Mouse (Mus musculus): ENCODE data around the gene Uqcc2. TPM values are rescaled to one million over a fixed set of nuclear protein-coding genes. Genes with fewer than 3 reads are reported as not detected.

Gene Uqcc2
- polyA plus RNA-seq, 1 experiment from 2014 or later = 379 TPM

GRCm38 (mm10) chr17:27131240-27131665, 2.5 kb downstream of the Uqcc2 start:
- WGBS = 80% methylated on average over 10 of the region's 10 CpGs
- Histone ChIP-seq H3K27ac (replicated peaks) (no peak overlapping the region), H3K9me3 (no peaks in the 10 kb centered on the region), H3K4me2 (no peak overlapping the region), H3K4me1 (replicated peaks) (peaks cover 72% of the 10 kb centered on the region), H3K36me3 (no peaks in the 10 kb centered on the region), H3K27me3 (no peaks in the 10 kb centered on the region), H3K4me3 (no peak overlapping the region), H3K9ac (no peak overlapping the region)
- ATAC-seq (ENCODE audit: low FRiP score, low read depth) = no peak

GRCm38 (mm10) chr17:27130246-27130645, 3.5 kb downstream of the Uqcc2 start:
- Histone ChIP-seq H3K4me1 (replicated peaks) (peaks cover 79% of the 10 kb centered on the region), H3K27me3 (no peaks in the 10 kb centered on the region), H3K9me3 (no peaks in the 10 kb centered on the region), H3K36me3 (no peaks in the 10 kb centered on the region), H3K4me2 (peak overlapping the region; percentile 9; the same call in 1 of the 2 replicates), H3K9ac (no peak overlapping the region; the same call in 1 of the 2 replicates), H3K27ac (replicated peaks) (0 out of 2 replicates have a peak overlapping the region, but pooled peaks have one; percentile 27), H3K4me3 (no peak overlapping the region)
- no peak for ATAC-seq (ENCODE audit: low FRiP score, low read depth)
- 51% methylated on average over 9 of the region's 9 CpGs for WGBS

GRCm38 (mm10) chr17:27129819-27130218, 3.9 kb downstream of the Uqcc2 start:
- Histone ChIP-seq H3K27me3 (no peaks in the 10 kb centered on the region), H3K9me3 (no peaks in the 10 kb centered on the region), H3K36me3 (no peaks in the 10 kb centered on the region), H3K4me2 (peak overlapping the region; percentile 9; the same call in 1 of the 2 replicates), H3K9ac (no peak overlapping the region; the same call in 1 of the 2 replicates), H3K4me1 (replicated peaks) (peaks cover 81% of the 10 kb centered on the region), H3K27ac (replicated peaks) (0 out of 2 replicates have a peak overlapping the region, but pooled peaks have one; percentile 27), H3K4me3 (no peak overlapping the region)
- ATAC-seq (ENCODE audit: low FRiP score, low read depth) = no peak
- WGBS = 83% methylated on average over 7 of the region's 7 CpGs

- ATAC-seq (ENCODE audit: low FRiP score, low read depth) = no peak
- Histone ChIP-seq H3K27me3 (no peaks in the 10 kb centered on the region), H3K36me3 (no peaks in the 10 kb centered on the region), H3K4me3 (no peak overlapping the region), H3K4me1 (replicated peaks) (peaks cover 83% of the 10 kb centered on the region), H3K27ac (replicated peaks) (no peak overlapping the region), H3K9ac (no peak overlapping the region), H3K4me2 (no peak overlapping the region), H3K9me3 (no peaks in the 10 kb centered on the region)
- 66% methylated on average over 13 of the region's 13 CpGs for WGBS
Observed at GRCm38 (mm10) chr17:27129291-27129690, 4.4 kb downstream of the Uqcc2 start.

- Histone ChIP-seq H3K27me3 (no peaks in the 10 kb centered on the region), H3K4me3 (no peak overlapping the region), H3K4me2 (no peak overlapping the region), H3K9me3 (no peaks in the 10 kb centered on the region), H3K36me3 (0 out of 2 replicates have a peak, but pooled peaks cover 4% of the 10 kb centered on the region), H3K9ac (no peak overlapping the region), H3K4me1 (replicated peaks) (peaks cover 75% of the 10 kb centered on the region), H3K27ac (replicated peaks) (no peak overlapping the region)
- 89% methylated on average over 5 of the region's 5 CpGs for WGBS
- no peak for ATAC-seq (ENCODE audit: low FRiP score, low read depth)
Observed at GRCm38 (mm10) chr17:27128189-27128588, 5.5 kb downstream of the Uqcc2 start.

GRCm38 (mm10) chr17:27126974-27127373, 6.7 kb downstream of the Uqcc2 start:
- ATAC-seq (ENCODE audit: low FRiP score, low read depth) = no peak
- H3K4me1 ChIP-seq (replicated peaks) = peaks cover 66% of the 10 kb centered on the region
- no peaks in the 10 kb centered on the region for H3K9me3 ChIP-seq
- H3K27ac ChIP-seq (replicated peaks) = no peak overlapping the region
- 0 out of 2 replicates have a peak, but pooled peaks cover 10% of the 10 kb centered on the region for H3K36me3 ChIP-seq
- H3K4me3 ChIP-seq = no peak overlapping the region
- H3K9ac ChIP-seq = no peak overlapping the region
- no peak overlapping the region for H3K4me2 ChIP-seq
- 78% methylated on average over 10 of the region's 10 CpGs for WGBS
- H3K27me3 ChIP-seq = no peaks in the 10 kb centered on the region

GRCm38 (mm10) chr17:27125669-27126202, 8.0 kb downstream of the Uqcc2 start:
- no peak overlapping the region for H3K9ac ChIP-seq
- no peak for ATAC-seq (ENCODE audit: low FRiP score, low read depth)
- WGBS = 79% methylated on average over 11 of the region's 11 CpGs
- no peak overlapping the region for H3K4me3 ChIP-seq
- H3K27me3 ChIP-seq = no peaks in the 10 kb centered on the region
- H3K36me3 ChIP-seq = 0 out of 2 replicates have a peak, but pooled peaks cover 10% of the 10 kb centered on the region
- no peaks in the 10 kb centered on the region for H3K9me3 ChIP-seq
- no peak overlapping the region for H3K4me2 ChIP-seq
- peaks cover 65% of the 10 kb centered on the region for H3K4me1 ChIP-seq (replicated peaks)
- H3K27ac ChIP-seq (replicated peaks) = no peak overlapping the region

GRCm38 (mm10) chr17:27125185-27125584, 8.5 kb downstream of the Uqcc2 start:
- no peaks in the 10 kb centered on the region for H3K9me3 ChIP-seq
- H3K27ac ChIP-seq (replicated peaks) = no peak overlapping the region
- H3K4me3 ChIP-seq = no peak overlapping the region
- 0 out of 2 replicates have a peak, but pooled peaks cover 10% of the 10 kb centered on the region for H3K36me3 ChIP-seq
- no peak overlapping the region for H3K4me2 ChIP-seq
- ATAC-seq (ENCODE audit: low FRiP score, low read depth) = no peak
- H3K4me1 ChIP-seq (replicated peaks) = peaks cover 65% of the 10 kb centered on the region
- H3K9ac ChIP-seq = no peak overlapping the region
- no peaks in the 10 kb centered on the region for H3K27me3 ChIP-seq
- WGBS = 34% methylated on average over 12 of the region's 12 CpGs

GRCm38 (mm10) chr17:27123813-27124375, 9.8 kb downstream of the Uqcc2 start:
- 74% methylated on average over 7 of the region's 7 CpGs for WGBS
- H3K4me1 ChIP-seq (replicated peaks) = peaks cover 58% of the 10 kb centered on the region
- H3K27ac ChIP-seq (replicated peaks) = no peak overlapping the region
- no peaks in the 10 kb centered on the region for H3K27me3 ChIP-seq
- ATAC-seq (ENCODE audit: low FRiP score, low read depth) = no peak
- H3K9me3 ChIP-seq = no peaks in the 10 kb centered on the region
- H3K36me3 ChIP-seq = 0 out of 2 replicates have a peak, but pooled peaks cover 10% of the 10 kb centered on the region
- H3K9ac ChIP-seq = no peak overlapping the region
- no peak overlapping the region for H3K4me2 ChIP-seq
- H3K4me3 ChIP-seq = no peak overlapping the region

GRCm38 (mm10) chr17:27123103-27123502, 10.6 kb downstream of the Uqcc2 start:
- Histone ChIP-seq H3K4me1 (replicated peaks) (peaks cover 52% of the 10 kb centered on the region), H3K27ac (replicated peaks) (no peak overlapping the region), H3K27me3 (no peaks in the 10 kb centered on the region), H3K36me3 (0 out of 2 replicates have a peak, but pooled peaks cover 10% of the 10 kb centered on the region), H3K4me3 (no peak overlapping the region), H3K9me3 (no peaks in the 10 kb centered on the region), H3K4me2 (no peak overlapping the region), H3K9ac (no peak overlapping the region)
- WGBS = 98% methylated on average over 2 of the region's 2 CpGs
- no peak for ATAC-seq (ENCODE audit: low FRiP score, low read depth)

- 81% methylated on average over 11 of the region's 11 CpGs for WGBS
- Histone ChIP-seq H3K4me1 (replicated peaks) (peaks cover 52% of the 10 kb centered on the region), H3K9ac (no peak overlapping the region), H3K9me3 (no peaks in the 10 kb centered on the region), H3K27me3 (no peaks in the 10 kb centered on the region), H3K4me3 (no peak overlapping the region), H3K27ac (replicated peaks) (no peak overlapping the region), H3K4me2 (no peak overlapping the region), H3K36me3 (0 out of 2 replicates have a peak, but pooled peaks cover 10% of the 10 kb centered on the region)
- no peak for ATAC-seq (ENCODE audit: low FRiP score, low read depth)
Observed at GRCm38 (mm10) chr17:27122701-27123100, 11.0 kb downstream of the Uqcc2 start.

GRCm38 (mm10) chr17:27121781-27122180, 11.9 kb downstream of the Uqcc2 start:
- WGBS = 63% methylated on average over 7 of the region's 7 CpGs
- Histone ChIP-seq H3K9ac (no peak overlapping the region), H3K9me3 (no peaks in the 10 kb centered on the region), H3K4me1 (replicated peaks) (peaks cover 46% of the 10 kb centered on the region), H3K27me3 (no peaks in the 10 kb centered on the region), H3K27ac (replicated peaks) (no peak overlapping the region), H3K36me3 (0 out of 2 replicates have a peak, but pooled peaks cover 10% of the 10 kb centered on the region), H3K4me3 (no peak overlapping the region), H3K4me2 (no peak overlapping the region)
- ATAC-seq (ENCODE audit: low FRiP score, low read depth) = no peak
